Mouse (Mus musculus): ENCODE results near the gene Aldh1l1.

DNA sequence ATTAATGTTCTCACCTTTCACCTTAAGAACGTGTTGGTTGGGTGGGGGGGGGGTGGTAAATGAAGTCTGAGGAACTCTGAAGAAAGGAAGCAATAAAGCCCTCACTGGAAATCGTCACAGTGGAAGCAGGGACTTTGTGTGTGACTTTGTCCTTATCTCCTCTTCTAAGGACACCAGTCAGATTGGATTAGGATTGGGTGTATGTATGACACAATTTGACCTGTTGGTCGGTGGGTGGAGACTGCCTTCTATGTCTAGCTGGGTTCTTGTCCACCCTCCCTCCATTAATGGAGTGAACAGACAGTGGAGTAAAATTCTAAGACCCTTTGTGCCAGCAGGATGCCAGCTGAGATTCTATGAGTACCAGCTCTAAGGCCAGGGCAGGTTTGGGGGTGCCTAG is 2.0 kb upstream of the Aldh1l1 start:
- TF ChIP-seq USF1 (IDR thresholded peaks at IDR 0.05; ENCODE audit: low read depth, low read length) (no peak), USF2 (conservative IDR thresholded peaks at IDR 0.05; ENCODE audit: low read depth, low read length) (no peak), EP300 (IDR thresholded peaks at IDR 0.05; ENCODE audit: low read length) (no peak), POLR2A (IDR thresholded peaks at IDR 0.05; ENCODE audit: low read depth, low read length) (no peak), RCOR1 (conservative IDR thresholded peaks at IDR 0.05; ENCODE audit: low read depth, low read length) (no peak), JUND (conservative IDR thresholded peaks at IDR 0.05; ENCODE audit: low read depth, low read length) (no peak), CTCF (conservative IDR thresholded peaks at IDR 0.05 in 1 of 2, IDR thresholded peaks at IDR 0.05 in 1 of 2; ENCODE audit: low read depth in 2 of 2, low read length in 2 of 2) (no peak), ZMIZ1 (IDR thresholded peaks at IDR 0.05; ENCODE audit: low read depth, low read length) (no peak), ETS1 (conservative IDR thresholded peaks at IDR 0.05; ENCODE audit: low read depth, low read length) (no peak), MEF2A (IDR thresholded peaks at IDR 0.05; ENCODE audit: borderline replicate concordance, low read depth, low read length) (no peak), MAZ (IDR thresholded peaks at IDR 0.05; ENCODE audit: low read depth, low read length) (no peak), E2F4 (IDR thresholded peaks at IDR 0.05; ENCODE audit: insufficient replicate concordance, low read depth, low read length) (no peak)

Measured in CH12.LX (cell line).